Mouse (Mus musculus): ENCODE measurements at regions not wholly inside any gene's neighbourhood (a gene's known extent, or its start where the extent isn't known, plus 50 kb on each side); places are given as distances from the start of the nearest gene placed in this dataset.
"Not testable (repeated sequence)": the region's sequence is repeated elsewhere in the genome, so short reads cannot be mapped to it uniquely, and the experiment has no call there.

- no peak for DNase-seq (ENCODE audit: extremely low spot score, low read depth, low spot score)
Observed at GRCm38 (mm10) chr2:117446876-117447275, 104.1 kb upstream of the Rasgrp1 start.

- no peak for DNase-seq (ENCODE audit: extremely low spot score, low read depth, low spot score)
Observed at GRCm38 (mm10) chr2:117450172-117450865, 107.5 kb upstream of the Rasgrp1 start.

GRCm38 (mm10) chr2:117451818-117452217, 109.0 kb upstream of the Rasgrp1 start:
- no peak for DNase-seq (ENCODE audit: extremely low spot score, low read depth, low spot score)

- DNase-seq (ENCODE audit: extremely low spot score, low read depth, low spot score) = no peak
Observed at GRCm38 (mm10) chr2:117455021-117455739, 112.4 kb upstream of the Rasgrp1 start.

DNA sequence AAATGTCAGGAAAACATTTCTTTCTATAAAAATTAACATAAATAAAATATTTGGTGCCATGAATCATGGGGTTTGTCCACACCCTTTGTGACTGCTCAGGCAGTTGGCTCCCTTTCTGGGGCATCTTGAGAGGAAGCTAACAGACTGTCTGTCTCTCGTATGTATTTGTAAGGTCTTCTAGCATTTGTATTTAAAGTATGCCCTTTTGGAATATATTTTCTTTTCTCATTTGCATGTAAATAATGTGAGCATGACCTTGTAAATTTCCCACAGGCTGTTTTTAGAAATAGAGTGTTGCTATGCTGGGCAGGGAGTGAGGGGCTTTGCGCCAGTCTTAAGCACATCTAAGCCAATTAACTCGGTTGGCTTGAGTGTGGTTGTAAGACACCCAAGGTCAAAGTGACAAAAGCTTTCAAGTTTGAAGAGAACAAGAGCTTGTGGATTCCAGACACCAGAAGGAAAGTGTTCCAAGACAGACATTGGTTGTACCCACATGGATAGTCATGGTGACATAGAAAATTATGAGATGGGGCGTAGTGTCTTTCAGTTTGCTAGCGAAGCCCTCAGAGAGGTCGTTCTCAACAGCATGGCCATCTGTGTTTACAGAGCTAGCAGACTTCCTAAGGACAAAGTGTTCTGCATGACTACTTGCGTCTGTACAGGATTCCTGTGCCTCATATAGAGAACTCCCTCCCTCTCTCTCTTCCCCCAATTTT, 113.1 kb upstream of the Rasgrp1 start:
- no peak for DNase-seq (ENCODE audit: extremely low spot score, low read depth, low spot score)

- no peak for DNase-seq (ENCODE audit: extremely low spot score, low read depth, low spot score)
Observed at GRCm38 (mm10) chr2:117456456-117457020, 113.7 kb upstream of the Rasgrp1 start.

DNA sequence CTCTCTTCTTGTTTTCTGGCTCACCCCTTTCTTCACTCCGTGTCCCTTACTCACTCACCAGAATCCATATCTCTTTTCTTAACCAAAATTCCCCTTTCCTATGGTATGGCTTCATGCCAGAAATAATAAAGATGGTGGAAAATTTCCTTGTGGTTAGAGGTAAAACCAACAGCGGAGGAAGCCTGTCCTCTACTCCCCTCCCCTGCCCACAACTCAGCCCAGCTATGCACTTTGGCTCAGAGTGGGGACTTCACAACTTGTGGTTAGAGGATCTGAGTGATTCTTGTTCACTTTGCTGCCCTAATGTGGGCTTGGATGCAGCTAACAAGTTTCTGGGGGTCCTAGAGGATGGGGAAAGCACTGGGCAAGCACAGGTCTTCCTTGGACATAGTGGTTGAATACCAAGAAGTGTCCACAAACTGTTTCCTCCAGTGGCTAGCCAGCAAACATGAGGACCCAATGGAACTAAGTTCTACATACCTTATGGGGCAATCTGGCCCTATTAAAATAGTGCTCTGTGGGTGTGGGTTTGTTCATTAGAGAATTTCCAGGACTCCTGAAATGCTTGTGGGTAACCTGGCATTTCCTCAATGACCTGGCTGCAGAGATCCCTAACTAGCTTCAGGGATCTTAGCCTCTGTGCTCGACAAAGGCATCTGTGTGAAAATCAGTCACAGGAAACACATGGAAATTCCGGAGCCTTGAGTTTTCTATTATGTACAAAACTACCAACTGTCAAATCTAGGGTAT, 118.9 kb upstream of the Rasgrp1 start:
- DNase-seq (ENCODE audit: extremely low spot score, low read depth, low spot score) = no peak

GRCm38 (mm10) chr2:117474885-117475542, 132.2 kb upstream of the Rasgrp1 start:
- DNase-seq (ENCODE audit: extremely low spot score, low read depth, low spot score) = no peak

GRCm38 (mm10) chr2:117475561-117475960, 132.8 kb upstream of the Rasgrp1 start:
- DNase-seq (ENCODE audit: extremely low spot score, low read depth, low spot score) = no peak

GRCm38 (mm10) chr2:117477503-117477902, 134.7 kb upstream of the Rasgrp1 start:
- DNase-seq (ENCODE audit: extremely low spot score, low read depth, low spot score) = not testable (repeated sequence)

GRCm38 (mm10) chr2:117479244-117480009, 136.6 kb upstream of the Rasgrp1 start:
- DNase-seq (ENCODE audit: extremely low spot score, low read depth, low spot score) = not testable (repeated sequence)

- DNase-seq (ENCODE audit: extremely low spot score, low read depth, low spot score) = no peak
Observed at GRCm38 (mm10) chr2:117486447-117486846, 143.6 kb upstream of the Rasgrp1 start.

DNA sequence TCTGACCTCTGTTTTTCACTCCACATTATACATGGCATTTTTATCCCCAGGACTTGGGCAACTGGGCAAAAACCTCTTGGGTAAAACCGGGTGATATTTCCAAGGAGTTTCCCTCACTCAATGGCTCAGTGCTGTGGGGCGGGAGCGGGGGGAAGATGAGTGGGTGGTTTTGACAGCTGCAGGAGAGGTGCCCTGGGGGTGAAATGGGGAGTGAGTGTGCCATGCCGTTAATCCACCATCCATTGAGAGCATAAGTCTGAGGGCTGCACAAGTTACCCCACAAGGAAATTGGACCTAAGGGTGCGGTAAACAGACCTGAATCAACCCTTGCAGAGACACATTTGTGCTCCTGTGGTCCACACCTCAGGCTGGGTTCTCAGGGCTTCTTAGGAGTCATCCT, 155.8 kb upstream of the Rasgrp1 start:
- no peak for DNase-seq (ENCODE audit: extremely low spot score, low read depth, low spot score)

DNA sequence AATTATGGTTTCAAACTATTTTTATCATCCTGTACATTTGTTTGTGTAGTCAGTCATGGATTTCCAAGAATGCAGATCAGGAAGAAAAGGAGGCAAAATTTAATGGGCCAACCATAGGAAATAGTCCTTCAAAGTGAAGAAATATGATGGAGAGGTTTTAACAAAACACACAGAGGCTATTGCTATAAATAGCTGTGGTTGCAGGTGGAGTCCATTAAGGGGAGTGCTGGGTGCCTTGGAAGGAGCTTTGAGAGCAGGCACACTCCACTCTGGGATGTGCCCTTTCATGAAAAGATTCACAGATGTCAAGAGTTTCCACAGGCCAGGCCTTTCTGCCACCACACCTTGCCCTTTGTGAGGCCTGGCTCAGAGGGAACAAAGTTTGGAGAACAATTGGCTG, 159.8 kb upstream of the Rasgrp1 start:
- DNase-seq (ENCODE audit: extremely low spot score, low read depth, low spot score) = no peak

- DNase-seq (ENCODE audit: extremely low spot score, low read depth, low spot score) = no peak
Observed at GRCm38 (mm10) chr2:117511737-117512136, 168.9 kb upstream of the Rasgrp1 start.

- no peak for DNase-seq (ENCODE audit: extremely low spot score, low read depth, low spot score)
Observed at GRCm38 (mm10) chr2:117512551-117512950, 169.8 kb upstream of the Rasgrp1 start.

DNA sequence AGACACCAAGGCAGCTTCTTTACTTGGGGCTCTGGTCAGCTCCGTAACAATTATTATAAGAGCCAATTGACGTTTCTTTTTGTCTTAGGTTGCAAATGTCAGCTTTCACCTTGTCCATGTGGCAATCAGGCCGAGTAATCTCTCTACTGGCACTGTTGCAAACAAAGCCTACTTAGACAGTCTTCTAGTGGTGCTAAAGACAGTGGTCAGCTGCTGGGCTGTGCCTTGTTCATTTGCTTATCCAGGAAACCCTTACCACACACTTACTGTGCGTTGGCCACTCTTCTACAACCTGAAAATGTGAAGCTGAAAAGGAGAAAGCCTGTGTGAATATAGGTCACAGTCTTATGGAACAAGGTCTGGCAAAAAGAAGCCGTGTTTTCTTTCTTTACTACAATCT, 181.6 kb upstream of the Rasgrp1 start:
- no peak for DNase-seq (ENCODE audit: extremely low spot score, low read depth, low spot score)

GRCm38 (mm10) chr2:117538865-117539264, 196.1 kb upstream of the Rasgrp1 start:
- no peak for DNase-seq (ENCODE audit: extremely low spot score, low read depth, low spot score)

DNA sequence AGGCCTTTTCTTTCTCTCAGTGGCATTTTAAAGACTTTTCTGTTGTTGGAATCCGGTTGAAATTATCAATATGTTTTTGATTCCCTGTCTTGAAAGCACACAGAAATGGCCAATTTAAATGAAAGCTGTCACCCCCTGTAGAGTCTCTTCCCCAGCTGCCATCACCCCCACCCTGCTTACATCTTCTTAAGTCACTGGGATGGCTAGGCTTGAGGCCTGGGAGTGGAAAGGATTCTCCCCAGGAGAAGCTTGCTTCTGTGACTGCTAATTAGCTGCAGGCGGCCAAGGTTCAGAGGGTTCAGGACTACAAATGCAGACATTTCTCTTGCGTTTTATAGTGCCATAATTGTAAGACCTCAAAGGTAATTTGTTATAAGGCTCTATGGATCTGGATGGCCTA, 196.5 kb upstream of the Rasgrp1 start:
- DNase-seq (ENCODE audit: extremely low spot score, low read depth, low spot score) = peak; percentile 28

- peak; percentile 35 for DNase-seq (ENCODE audit: extremely low spot score, low read depth, low spot score)
Observed at GRCm38 (mm10) chr2:117541471-117541870, 198.7 kb upstream of the Rasgrp1 start.

Measured in hindlimb bud, embryonic 11.5 days (tissue).